Mouse (Mus musculus): ENCODE results near the gene BC016579.

DNA sequence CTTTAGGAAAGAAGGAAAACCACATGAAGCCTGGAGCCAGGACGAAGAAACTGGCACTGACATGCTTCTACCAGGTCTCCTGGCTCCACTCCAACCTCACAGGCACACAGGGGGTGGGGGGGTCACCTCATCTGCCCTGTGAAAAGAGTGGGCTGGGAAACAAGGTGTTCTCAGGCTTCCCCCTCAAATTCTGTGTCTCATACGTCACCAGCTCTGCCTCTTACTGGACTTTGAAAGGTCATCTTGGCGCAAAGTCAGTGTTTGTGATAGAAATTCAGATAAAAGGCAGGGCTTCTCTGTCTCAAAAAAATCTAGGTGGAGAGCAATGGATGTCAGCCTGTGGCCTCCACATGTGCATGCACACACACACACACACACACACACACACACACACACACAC is 12.6 kb downstream of the BC016579 start:
- TF ChIP-seq GATA1 (IDR thresholded peaks at IDR 0.05; ENCODE audit: borderline replicate concordance, low read length), result no peak
- TF ChIP-seq FLI1 (IDR thresholded peaks at IDR 0.05; ENCODE audit: low read length), result no peak
